Mouse (Mus musculus) midbrain, embryonic 14.5 days (tissue): ENCODE measurements around the gene Mybpc1. TPM values are rescaled to one million over a fixed set of nuclear protein-coding genes. Genes with fewer than 3 reads are reported as not detected.

Source experiments
- ATAC-seq: fragments of 200-750 bp; cut with Nextera tagmentation; 2 replicates; pipeline ENCODE4 v1.8.0; 2017; ENCODE audit warnings: moderate number of reproducible peaks, moderate library complexity; ENCODE audit not compliant: low FRiP score, low TSS enrichment
- DNase-seq: peaks from one replicate; pipeline ENCODE4 v3.0.0-alpha.2; 2015
- H3K27ac ChIP-seq: fragments of 300-500 bp; sonication (generic); replicated peaks from 2 replicates; pipeline ENCODE4 v1.5.1; 2014; ENCODE audit warnings: mild to moderate bottlenecking, low read depth, low read length, moderate library complexity
- H3K27me3 ChIP-seq: fragments of 300-500 bp; sonication (generic); 2 replicates; pipeline ENCODE4 v1.6.1; 2014; ENCODE audit warnings: low read length, control low read depth, mixed read lengths; ENCODE audit not compliant: control insufficient read depth, insufficient read depth
- H3K36me3 ChIP-seq: fragments of 300-500 bp; sonication (generic); 2 replicates; pipeline ENCODE4 v1.6.1; 2014; ENCODE audit warnings: low read length, control low read depth; ENCODE audit not compliant: control insufficient read depth, insufficient read depth
- H3K4me1 ChIP-seq: fragments of 300-500 bp; sonication (generic); 2 replicates; pipeline ENCODE4 v1.6.1; 2014; ENCODE audit warnings: mild to moderate bottlenecking, antibody characterized with exemption, low read length, control low read depth; ENCODE audit not compliant: control insufficient read depth, insufficient read depth
- H3K4me2 ChIP-seq: fragments of 300-500 bp; sonication (generic); 2 replicates; pipeline ENCODE4 v1.6.1; 2014; ENCODE audit warnings: mild to moderate bottlenecking, low read length, moderate library complexity
- H3K4me3 ChIP-seq: fragments of 300-500 bp; sonication (generic); replicated peaks from 2 replicates; pipeline ENCODE4 v1.5.1; 2014; ENCODE audit warnings: low read depth, low read length
- H3K9ac ChIP-seq: fragments of 300-500 bp; sonication (generic); replicated peaks from 2 replicates; pipeline ENCODE4 v1.6.1; 2014; ENCODE audit warnings: mild to moderate bottlenecking, low read length, moderate library complexity
- H3K9me3 ChIP-seq: fragments of 300-500 bp; sonication (generic); 2 replicates; pipeline ENCODE4 v1.6.1; 2016; ENCODE audit warnings: low read length, control low read depth, mixed read lengths; ENCODE audit not compliant: control insufficient read depth
- WGBS: fragments of 180-500 bp; shearing (Covaris S2); extraction: QIAGEN DNeasy Blood & Tissue Kit; methylation state at CpG from one replicate; pipeline ENCODE4 v1.1.7; 2014; 5-methylcytosine and 5-hydroxymethylcytosine counted together
- polyA plus RNA-seq: library from polyadenylated mRNA; unstranded; fragments of >200 nt; fragmentation: Nextera tagmentation; extraction: Ambion mirVana; gene quantifications from 2 replicates; pipeline ENCODE4 v1.2.1, GENCODE M21; 2014

Gene Mybpc1
- polyA plus RNA-seq, 1 experiment from 2014 or later, result 4.1 TPM

GRCm38 (mm10) chr10:88505256-88505655, 99.7 kb downstream of the Mybpc1 start:
- ATAC-seq (no peak), DNase-seq (no peak)
- Histone ChIP-seq H3K36me3 (no peaks in the 10 kb centered on the region), H3K9ac (no peak overlapping the region), H3K27me3 (no peaks in the 10 kb centered on the region), H3K4me3 (no peak overlapping the region), H3K4me1 (peaks cover 17% of the 10 kb centered on the region), H3K4me2 (no peak overlapping the region), H3K27ac (no peak overlapping the region), H3K9me3 (no peaks in the 10 kb centered on the region)
- 82% methylated on average over 5 of the region's 5 CpGs for WGBS

- no peak overlapping the region for H3K9ac ChIP-seq
- WGBS, result 46% methylated on average over 3 of the region's 3 CpGs
Measured at GRCm38 (mm10) chr10:88504481-88504880, 100.5 kb downstream of the Mybpc1 start.

GRCm38 (mm10) chr10:88503421-88504314, 101.3 kb downstream of the Mybpc1 start, which contains the start of gene Chpt1:
TSS of gene Chpt1 (minus strand) at chr10:88504073.
- Histone ChIP-seq H3K4me3 (peak within 1 kb of the TSS; percentile 69), H3K9me3 (no peaks in the 10 kb centered on the region), H3K27me3 (no peaks in the 10 kb centered on the region), H3K27ac (peak within 1 kb of the TSS; percentile 83), H3K4me2 (peak within 1 kb of the TSS; percentile 70), H3K9ac (peak within 1 kb of the TSS; percentile 89), H3K36me3 (no peaks in the 10 kb centered on the region), H3K4me1 (peaks cover 17% of the 10 kb centered on the region)
- peak; percentile 96 for ATAC-seq
- WGBS, result under 1% methylated on average over 66 of the region's 80 CpGs
- DNase-seq, result peak; percentile 94

More at GRCm38 (mm10) chr10:88504481-88504880, 100.5 kb downstream of the Mybpc1 start:
- Histone ChIP-seq H3K4me3 (no peak overlapping the region), H3K4me2 (peak overlapping the region; percentile 70), H3K27ac (no peak overlapping the region), H3K36me3 (no peaks in the 10 kb centered on the region), H3K9me3 (no peaks in the 10 kb centered on the region), H3K4me1 (peaks cover 17% of the 10 kb centered on the region), H3K27me3 (no peaks in the 10 kb centered on the region)
- DNase-seq (no peak), ATAC-seq (no peak)

- DNase-seq, result no peak
- H3K9ac ChIP-seq, result peak overlapping the region; percentile 89
- no peaks in the 10 kb centered on the region for H3K9me3 ChIP-seq
- 53% methylated on average over 4 of the region's 4 CpGs for WGBS
- H3K27ac ChIP-seq, result peak overlapping the region; percentile 83
- peaks cover 17% of the 10 kb centered on the region for H3K4me1 ChIP-seq
- peak overlapping the region; percentile 70 for H3K4me2 ChIP-seq
- peak overlapping the region; percentile 69 for H3K4me3 ChIP-seq
- H3K36me3 ChIP-seq, result no peaks in the 10 kb centered on the region
- H3K27me3 ChIP-seq, result no peaks in the 10 kb centered on the region
- no peak for ATAC-seq
Measured at GRCm38 (mm10) chr10:88502919-88503318, 102.0 kb downstream of the Mybpc1 start.

GRCm38 (mm10) chr10:88501886-88502765, 102.8 kb downstream of the Mybpc1 start:
- Histone ChIP-seq H3K9ac (no peak overlapping the region), H3K4me3 (no peak overlapping the region), H3K27me3 (no peaks in the 10 kb centered on the region), H3K27ac (no peak overlapping the region), H3K4me2 (peak overlapping the region; percentile 70), H3K36me3 (no peaks in the 10 kb centered on the region), H3K4me1 (peaks cover 17% of the 10 kb centered on the region), H3K9me3 (no peaks in the 10 kb centered on the region)
- ATAC-seq (no peak), DNase-seq (peak; percentile 10)
- 43% methylated on average over 13 of the region's 13 CpGs for WGBS

- Histone ChIP-seq H3K36me3 (no peaks in the 10 kb centered on the region), H3K4me2 (no peak overlapping the region), H3K4me1 (peaks cover 17% of the 10 kb centered on the region), H3K9ac (no peak overlapping the region), H3K27ac (no peak overlapping the region), H3K27me3 (no peaks in the 10 kb centered on the region), H3K9me3 (no peaks in the 10 kb centered on the region), H3K4me3 (no peak overlapping the region)
- 91% methylated on average over 10 of the region's 10 CpGs for WGBS
- DNase-seq, result no peak
- ATAC-seq, result no peak
Measured at GRCm38 (mm10) chr10:88501370-88501769, 103.6 kb downstream of the Mybpc1 start.

- H3K9ac ChIP-seq, result no peak overlapping the region
- no peaks in the 10 kb centered on the region for H3K9me3 ChIP-seq
- peaks cover 17% of the 10 kb centered on the region for H3K4me1 ChIP-seq
- DNase-seq (no peak), ATAC-seq (no peak)
- no peak overlapping the region for H3K4me3 ChIP-seq
- WGBS, result 60% methylated on average over 5 of the region's 5 CpGs
- no peak overlapping the region for H3K4me2 ChIP-seq
- H3K27me3 ChIP-seq, result no peaks in the 10 kb centered on the region
- no peak overlapping the region for H3K27ac ChIP-seq
- H3K36me3 ChIP-seq, result no peaks in the 10 kb centered on the region
Measured at GRCm38 (mm10) chr10:88499993-88500392, 105.0 kb downstream of the Mybpc1 start.

- Histone ChIP-seq H3K4me2 (no peak overlapping the region), H3K27me3 (no peaks in the 10 kb centered on the region), H3K4me3 (no peak overlapping the region), H3K4me1 (peaks cover 5% of the 10 kb centered on the region), H3K9me3 (no peaks in the 10 kb centered on the region), H3K9ac (no peak overlapping the region), H3K27ac (no peak overlapping the region), H3K36me3 (no peaks in the 10 kb centered on the region)
- ATAC-seq, result no peak
- no peak for DNase-seq
- WGBS, result 81% methylated on average over 11 of the region's 11 CpGs
Measured at GRCm38 (mm10) chr10:88496864-88497564, 107.9 kb downstream of the Mybpc1 start.
